Mouse (Mus musculus) lung, embryonic 16.5 days (tissue): ENCODE data around the gene Rab20. TPM values are rescaled to one million over a fixed set of nuclear protein-coding genes. Genes with fewer than 3 reads are reported as not detected.

Experiments used
- ATAC-seq: fragments of 200-750 bp; cut with Nextera tagmentation; 2 replicates; pipeline ENCODE4 v1.8.0; 2017; ENCODE audit warnings: low read depth, mild to moderate bottlenecking, moderate library complexity
- H3K27ac ChIP-seq: fragments of 300-500 bp; sonication (generic); 2 replicates; pipeline ENCODE4 v1.5.1; 2014; ENCODE audit warnings: mild to moderate bottlenecking, control low read depth, low read length
- H3K27me3 ChIP-seq: fragments of 300-500 bp; sonication (generic); 2 replicates; pipeline ENCODE4 v1.6.1; 2014; ENCODE audit warnings: low read depth, low read length, mixed read lengths; ENCODE audit not compliant: control insufficient read depth, insufficient read depth
- H3K36me3 ChIP-seq: fragments of 300-500 bp; sonication (generic); 2 replicates; pipeline ENCODE4 v1.6.1; 2014; ENCODE audit warnings: low read length; ENCODE audit not compliant: control insufficient read depth, insufficient read depth
- H3K4me1 ChIP-seq: fragments of 300-500 bp; sonication (generic); replicated peaks from 2 replicates; pipeline ENCODE4 v1.6.1; 2014; ENCODE audit warnings: low read length, mixed read lengths; ENCODE audit not compliant: control insufficient read depth, insufficient read depth
- H3K4me2 ChIP-seq: fragments of 300-500 bp; sonication (generic); 2 replicates; pipeline ENCODE4 v1.6.1; 2014; ENCODE audit warnings: low read depth, low read length, control low read depth
- H3K4me3 ChIP-seq: fragments of 300-500 bp; sonication (generic); 2 replicates; pipeline ENCODE4 v1.5.1; 2014; ENCODE audit warnings: mild to moderate bottlenecking, low read length, control low read depth
- H3K9ac ChIP-seq: fragments of 300-500 bp; sonication (generic); 2 replicates; pipeline ENCODE4 v1.6.1; 2014; ENCODE audit warnings: low read length, control low read depth
- H3K9me3 ChIP-seq: fragments of 300-500 bp; sonication (generic); 2 replicates; pipeline ENCODE4 v1.6.1; 2016; ENCODE audit warnings: low read length; ENCODE audit not compliant: control insufficient read depth
- WGBS: fragments of 180-500 bp; shearing (Covaris S2); extraction: QIAGEN DNeasy Blood & Tissue Kit; methylation state at CpG from one replicate; pipeline ENCODE4 v1.1.7; 2014; 5-methylcytosine and 5-hydroxymethylcytosine counted together
- polyA plus RNA-seq: library from polyadenylated mRNA; unstranded; fragments of >200 nt; fragmentation: Nextera tagmentation; extraction: Ambion mirVana; gene quantifications from 2 replicates; pipeline ENCODE4 v1.2.1, GENCODE M21; 2015

The Rab20 gene
- polyA plus RNA-seq, 1 experiment from 2014 or later, result 13.2 TPM

GRCm38 (mm10) chr8:11411504-11412124 is 66.9 kb downstream of the Rab20 start:
- Histone ChIP-seq H3K27me3 (no peaks in the 10 kb centered on the region), H3K9me3 (no peaks in the 10 kb centered on the region), H3K36me3 (peaks cover 34% of the 10 kb centered on the region), H3K4me3 (no peak overlapping the region), H3K4me1 (peaks cover 14% of the 10 kb centered on the region), H3K9ac (no peak overlapping the region), H3K27ac (peak overlapping the region; percentile 82), H3K4me2 (no peak overlapping the region)
- 43% methylated on average over 12 of the region's 12 CpGs for whole genome bisulfite sequencing
- ATAC-seq, result peak; percentile 81

- H3K27ac ChIP-seq, result peak overlapping the region; percentile 93
- WGBS, result 28% methylated on average over 13 of the region's 13 CpGs
- peak; percentile 92 for ATAC-seq
- H3K9ac ChIP-seq, result peak overlapping the region; percentile 31
- no peak overlapping the region for H3K4me3 ChIP-seq
- H3K4me1 ChIP-seq, result peaks cover 23% of the 10 kb centered on the region
- no peak overlapping the region for H3K4me2 ChIP-seq
- H3K27me3 ChIP-seq, result no peaks in the 10 kb centered on the region
- peaks cover 39% of the 10 kb centered on the region for H3K36me3 ChIP-seq
- H3K9me3 ChIP-seq, result no peaks in the 10 kb centered on the region
Measured at GRCm38 (mm10) chr8:11405722-11406481, 72.6 kb downstream of the Rab20 start.

GRCm38 (mm10) chr8:11404614-11405013 is 73.9 kb downstream of the Rab20 start:
- 79% methylated on average over 4 of the region's 4 CpGs for WGBS
- Histone ChIP-seq H3K27ac (peak overlapping the region; percentile 93), H3K9me3 (no peaks in the 10 kb centered on the region), H3K4me1 (peaks cover 33% of the 10 kb centered on the region), H3K36me3 (peaks cover 34% of the 10 kb centered on the region), H3K9ac (no peak overlapping the region), H3K4me2 (no peak overlapping the region), H3K27me3 (no peaks in the 10 kb centered on the region), H3K4me3 (no peak overlapping the region)
- ATAC-seq, result no peak

- no peak overlapping the region for H3K4me3 ChIP-seq
- no peaks in the 10 kb centered on the region for H3K9me3 ChIP-seq
- no peak overlapping the region for H3K9ac ChIP-seq
- peaks cover 29% of the 10 kb centered on the region for H3K36me3 ChIP-seq
- no peak overlapping the region for H3K4me2 ChIP-seq
- no peak for ATAC-seq
- H3K27ac ChIP-seq, result peak overlapping the region; percentile 93
- H3K27me3 ChIP-seq, result no peaks in the 10 kb centered on the region
- WGBS, result 91% methylated on average over 9 of the region's 9 CpGs
- H3K4me1 ChIP-seq, result peaks cover 38% of the 10 kb centered on the region
Measured at GRCm38 (mm10) chr8:11403813-11404212, 74.7 kb downstream of the Rab20 start.

Other genes starting within 250 kb of the Rab20 start
- gene Col4a2, start 165.9 kb downstream of the Rab20 start, polyA plus RNA-seq, result 113 and 117 TPM in 2 replicates
- 368 and 370 TPM in 2 replicates for gene Col4a1, start 165.9 kb downstream of the Rab20 start, polyA plus RNA-seq
- 164 and 169 TPM in 2 replicates for gene Naxd, start 18.8 kb upstream of the Rab20 start, polyA plus RNA-seq
- gene Cars2, start 72.1 kb upstream of the Rab20 start, polyA plus RNA-seq, result 24.5 and 27.2 TPM in 2 replicates
- 36.3 and 36.8 TPM in 2 replicates for gene Ing1, start 76.9 kb upstream of the Rab20 start, polyA plus RNA-seq
- 76.2 and 79.3 TPM in 2 replicates for gene Ankrd10, start 157.0 kb upstream of the Rab20 start, polyA plus RNA-seq
- not detected in 2 replicates for gene 1700016D06Rik, start 222.4 kb upstream of the Rab20 start, polyA plus RNA-seq
- 39.6 and 40.1 TPM in 2 replicates for gene Arhgef7, start 249.0 kb upstream of the Rab20 start, polyA plus RNA-seq